Mouse (Mus musculus): ENCODE measurements around the gene Il18r1. TPM values are rescaled to one million over a fixed set of nuclear protein-coding genes. Genes with fewer than 3 reads are reported as not detected.
A peak's percentile ranks its signal among the peaks of the same experiment; 100 is the strongest.

Gene Il18r1
- polyA plus RNA-seq, 1 experiment from 2014 or later: not detected

- Histone ChIP-seq H3K36me3 (no peaks in the 10 kb centered on the region), H3K4me1 (replicated peaks) (no peaks in the 10 kb centered on the region), H3K9ac (no peak overlapping the region), H3K27me3 (no peaks in the 10 kb centered on the region), H3K4me2 (no peak overlapping the region), H3K27ac (no peak overlapping the region), H3K4me3 (no peak overlapping the region), H3K9me3 (no peaks in the 10 kb centered on the region)
- ATAC-seq (ENCODE audit: low FRiP score): no peak
- 88% methylated on average over 11 of the region's 11 CpGs for WGBS
Observed at GRCm38 (mm10) chr1:40501546-40502398, 36.4 kb downstream of the Il18r1 start.

DNA sequence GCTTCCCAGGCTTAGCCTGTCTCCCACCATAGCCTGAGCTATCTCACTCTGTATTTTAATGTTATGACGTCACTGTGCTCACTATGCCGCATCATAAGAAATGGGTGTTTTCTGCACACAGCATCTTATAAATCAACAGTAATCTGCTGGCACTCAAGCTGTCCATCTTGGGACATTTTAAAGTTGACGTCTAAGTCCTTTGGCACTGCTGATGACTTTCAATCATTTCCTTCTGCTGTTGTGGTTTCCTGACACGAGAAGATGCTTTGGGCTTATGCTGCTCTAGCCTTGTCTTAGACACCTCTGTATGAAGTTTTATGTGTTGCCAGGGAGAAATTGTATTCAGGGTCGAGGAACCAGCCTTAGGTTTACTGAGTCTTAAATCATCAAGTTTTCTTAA, 39.2 kb downstream of the Il18r1 start:
- Histone ChIP-seq H3K9ac (no peak overlapping the region), H3K4me3 (no peak overlapping the region), H3K27me3 (no peaks in the 10 kb centered on the region), H3K9me3 (no peaks in the 10 kb centered on the region), H3K27ac (no peak overlapping the region), H3K36me3 (no peaks in the 10 kb centered on the region), H3K4me2 (no peak overlapping the region), H3K4me1 (replicated peaks) (no peaks in the 10 kb centered on the region)
- WGBS: 90% methylated on average over 5 of the region's 5 CpGs
- no peak for ATAC-seq (ENCODE audit: low FRiP score)

GRCm38 (mm10) chr1:40514851-40515585, 49.7 kb downstream of the Il18r1 start, which contains the start of gene Il18rap:
TSS of gene Il18rap (plus strand) at chr1:40515362.
- ATAC-seq (ENCODE audit: low FRiP score): peak; percentile 61; the same call in 1 of the 2 replicates
- no peak within 1 kb of the TSS for H3K27ac ChIP-seq
- H3K4me3 ChIP-seq: no peak within 1 kb of the TSS
- H3K36me3 ChIP-seq: no peaks in the 10 kb centered on the region
- H3K9ac ChIP-seq: no peak within 1 kb of the TSS
- no peak within 1 kb of the TSS for H3K4me2 ChIP-seq
- WGBS: 49% methylated on average over 9 of the region's 9 CpGs
- H3K27me3 ChIP-seq: no peaks in the 10 kb centered on the region
- peaks cover 8% of the 10 kb centered on the region; the same call in 1 of the 2 replicates for H3K4me1 ChIP-seq (replicated peaks)
- no peaks in the 10 kb centered on the region for H3K9me3 ChIP-seq

DNA sequence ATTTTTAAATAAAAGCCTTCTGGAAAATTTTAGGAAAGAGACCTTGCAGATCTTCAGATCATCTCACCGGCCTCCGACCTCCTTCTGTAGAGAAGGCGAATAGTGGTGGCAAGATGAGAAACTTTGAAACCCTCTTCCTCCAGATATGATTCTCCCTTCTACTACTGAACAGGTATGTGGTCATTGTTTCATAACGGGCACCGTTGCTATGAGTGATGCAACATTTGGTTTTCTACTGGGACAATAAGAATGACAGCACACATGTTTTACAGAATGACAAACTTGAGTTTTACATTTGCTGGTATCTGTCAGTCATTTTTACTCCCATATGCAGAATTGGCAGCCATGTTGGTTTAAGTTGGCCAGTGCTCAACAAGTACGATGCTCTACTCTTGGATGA, 51.0 kb downstream of the Il18r1 start:
- Histone ChIP-seq H3K4me2 (no peak overlapping the region), H3K27me3 (no peaks in the 10 kb centered on the region), H3K9ac (no peak overlapping the region), H3K9me3 (no peaks in the 10 kb centered on the region), H3K36me3 (no peaks in the 10 kb centered on the region), H3K27ac (no peak overlapping the region), H3K4me1 (replicated peaks) (peaks cover 8% of the 10 kb centered on the region; the same call in 1 of the 2 replicates), H3K4me3 (no peak overlapping the region)
- ATAC-seq (ENCODE audit: low FRiP score): no peak
- WGBS: 93% methylated on average over 6 of the region's 6 CpGs

DNA sequence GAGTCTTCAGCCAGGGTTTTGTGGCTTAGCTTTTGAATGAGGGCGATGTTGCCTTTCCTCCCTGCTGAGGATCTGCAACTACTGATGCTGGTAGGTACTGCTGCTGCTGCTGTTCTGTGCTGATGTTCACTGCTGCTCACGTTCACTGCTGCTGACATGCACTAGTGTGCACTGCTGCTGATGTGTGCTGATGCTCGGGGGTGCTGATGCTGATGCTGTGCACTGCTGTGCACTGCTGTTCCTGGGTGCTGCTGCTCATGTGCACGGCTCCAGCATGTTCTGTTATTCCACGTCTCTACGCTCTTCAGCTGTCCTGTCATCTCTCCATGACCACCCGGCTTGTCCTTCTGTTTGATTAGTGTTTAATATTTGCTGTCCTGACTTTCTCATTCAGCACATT, 57.6 kb downstream of the Il18r1 start:
- ATAC-seq (ENCODE audit: low FRiP score): no peak
- no peak overlapping the region for H3K4me3 ChIP-seq
- no peaks in the 10 kb centered on the region for H3K4me1 ChIP-seq (replicated peaks)
- H3K9me3 ChIP-seq: no peaks in the 10 kb centered on the region
- 91% methylated on average over 7 of the region's 7 CpGs for WGBS
- no peak overlapping the region for H3K9ac ChIP-seq
- H3K4me2 ChIP-seq: no peak overlapping the region
- H3K36me3 ChIP-seq: no peaks in the 10 kb centered on the region
- H3K27ac ChIP-seq: no peak overlapping the region
- H3K27me3 ChIP-seq: no peaks in the 10 kb centered on the region

GRCm38 (mm10) chr1:40523971-40524722, 58.8 kb downstream of the Il18r1 start:
- no peak for ATAC-seq (ENCODE audit: low FRiP score)
- H3K36me3 ChIP-seq: no peaks in the 10 kb centered on the region
- WGBS: 91% methylated on average over 5 of the region's 5 CpGs
- H3K4me2 ChIP-seq: no peak overlapping the region
- H3K4me3 ChIP-seq: no peak overlapping the region
- H3K4me1 ChIP-seq (replicated peaks): no peaks in the 10 kb centered on the region
- H3K27me3 ChIP-seq: no peaks in the 10 kb centered on the region
- no peaks in the 10 kb centered on the region for H3K9me3 ChIP-seq
- H3K9ac ChIP-seq: no peak overlapping the region
- no peak overlapping the region for H3K27ac ChIP-seq

- Histone ChIP-seq H3K27me3 (no peaks in the 10 kb centered on the region), H3K27ac (no peak overlapping the region), H3K36me3 (no peaks in the 10 kb centered on the region), H3K4me1 (replicated peaks) (no peaks in the 10 kb centered on the region), H3K4me2 (no peak overlapping the region), H3K9me3 (no peaks in the 10 kb centered on the region), H3K9ac (no peak overlapping the region), H3K4me3 (no peak overlapping the region)
- 89% methylated on average over 5 of the region's 5 CpGs for WGBS
- no peak for ATAC-seq (ENCODE audit: low FRiP score)
Observed at GRCm38 (mm10) chr1:40529287-40529686, 63.9 kb downstream of the Il18r1 start.

- H3K4me2 ChIP-seq: no peak overlapping the region
- no peaks in the 10 kb centered on the region for H3K4me1 ChIP-seq (replicated peaks)
- 81% methylated on average over 5 of the region's 5 CpGs for WGBS
- ATAC-seq (ENCODE audit: low FRiP score): no peak
- no peak overlapping the region for H3K27ac ChIP-seq
- H3K9ac ChIP-seq: no peak overlapping the region
- H3K27me3 ChIP-seq: no peaks in the 10 kb centered on the region
- H3K36me3 ChIP-seq: no peaks in the 10 kb centered on the region
- no peak overlapping the region for H3K4me3 ChIP-seq
- no peaks in the 10 kb centered on the region for H3K9me3 ChIP-seq
Observed at GRCm38 (mm10) chr1:40537577-40537976, 72.2 kb downstream of the Il18r1 start.

GRCm38 (mm10) chr1:40544650-40545049, 79.3 kb downstream of the Il18r1 start:
- Histone ChIP-seq H3K9me3 (no peaks in the 10 kb centered on the region), H3K36me3 (no peaks in the 10 kb centered on the region), H3K4me2 (no peak overlapping the region), H3K4me1 (replicated peaks) (peaks cover 14% of the 10 kb centered on the region), H3K9ac (no peak overlapping the region), H3K27me3 (no peaks in the 10 kb centered on the region), H3K4me3 (no peak overlapping the region), H3K27ac (no peak overlapping the region)
- 0% methylated on average over 2 of the region's 2 CpGs for WGBS
- ATAC-seq (ENCODE audit: low FRiP score): no peak

DNA sequence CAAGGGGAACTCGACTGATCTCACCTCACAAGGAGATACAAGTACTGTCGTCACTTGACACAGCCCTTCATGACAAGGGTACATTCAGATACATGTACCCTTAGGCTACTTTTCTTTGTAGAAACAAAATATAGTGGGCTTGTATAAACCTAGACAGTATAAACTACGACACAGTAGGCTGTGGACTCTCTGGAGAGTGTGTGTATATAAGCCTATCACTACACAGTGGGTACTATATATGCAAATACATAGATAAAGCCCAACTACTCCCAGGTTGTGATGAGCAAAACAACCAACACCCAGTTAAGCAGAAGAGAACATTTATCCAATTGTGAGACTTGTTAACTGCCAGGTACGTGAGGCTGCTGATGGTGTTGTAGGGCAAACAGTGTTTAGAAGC, 81.3 kb downstream of the Il18r1 start:
- H3K4me2 ChIP-seq: no peak overlapping the region
- 0 out of 2 replicates have a peak, but pooled peaks have one; percentile 34 for ATAC-seq (ENCODE audit: low FRiP score)

DNA sequence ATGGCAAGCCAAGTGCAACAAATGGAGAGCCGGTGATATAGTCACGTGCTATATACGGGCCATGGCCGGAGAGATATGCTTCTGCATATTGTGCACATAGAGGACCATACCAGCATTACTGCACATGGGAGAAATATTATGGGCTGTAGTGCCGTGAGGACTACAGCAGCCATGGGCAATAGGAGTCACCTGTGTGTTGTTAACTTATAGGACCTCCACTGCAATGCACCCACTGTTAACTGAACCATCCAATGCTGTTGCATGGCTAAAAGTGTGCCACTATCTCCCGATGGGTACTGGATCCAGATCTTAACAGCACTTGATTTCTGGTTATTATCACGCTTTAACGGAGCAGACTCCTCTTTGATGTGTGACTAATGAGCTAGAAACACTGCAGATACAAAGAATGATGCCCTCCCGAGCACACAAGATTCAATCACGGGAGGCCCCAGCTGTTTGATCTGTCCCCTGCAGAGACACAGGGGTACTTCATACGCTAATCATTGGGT, 81.8 kb downstream of the Il18r1 start:
- peak; percentile 78 for ATAC-seq (ENCODE audit: low FRiP score)
- WGBS: 44% methylated on average over 11 of the region's 11 CpGs
- Histone ChIP-seq H3K36me3 (no peaks in the 10 kb centered on the region), H3K9me3 (no peaks in the 10 kb centered on the region), H3K27me3 (no peaks in the 10 kb centered on the region), H3K27ac (no peak overlapping the region), H3K4me1 (replicated peaks) (peaks cover 14% of the 10 kb centered on the region), H3K4me3 (no peak overlapping the region), H3K9ac (no peak overlapping the region), H3K4me2 (peak overlapping the region; percentile 13; the same call in 1 of the 2 replicates)

More for the DNA sequence above, 81.3 kb downstream of the Il18r1 start:
- no peak overlapping the region for H3K27ac ChIP-seq
- 81% methylated on average over 4 of the region's 4 CpGs for WGBS
- H3K4me1 ChIP-seq (replicated peaks): peaks cover 14% of the 10 kb centered on the region
- H3K9ac ChIP-seq: no peak overlapping the region
- no peak overlapping the region for H3K4me3 ChIP-seq
- no peaks in the 10 kb centered on the region for H3K9me3 ChIP-seq
- no peaks in the 10 kb centered on the region for H3K27me3 ChIP-seq
- H3K36me3 ChIP-seq: no peaks in the 10 kb centered on the region

DNA sequence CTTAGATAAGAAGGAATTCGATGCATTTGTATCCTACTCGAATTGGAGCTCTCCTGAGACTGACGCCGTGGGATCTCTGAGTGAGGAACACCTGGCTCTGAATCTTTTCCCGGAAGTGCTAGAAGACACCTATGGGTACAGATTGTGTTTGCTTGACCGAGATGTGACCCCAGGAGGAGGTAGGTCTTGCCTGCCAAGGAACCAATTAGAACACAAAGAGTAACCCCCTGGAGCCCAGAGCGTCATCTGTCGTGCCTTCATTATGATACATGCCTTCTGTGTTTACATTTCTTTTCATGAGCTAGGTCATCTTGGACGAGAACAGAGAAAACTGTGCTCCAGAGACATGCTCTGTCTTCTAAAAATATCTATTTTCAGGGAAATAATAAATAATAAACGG, 82.4 kb downstream of the Il18r1 start:
- no peaks in the 10 kb centered on the region for H3K36me3 ChIP-seq
- H3K9me3 ChIP-seq: no peaks in the 10 kb centered on the region
- H3K27ac ChIP-seq: peak overlapping the region; percentile 58; the same call in 1 of the 2 replicates
- H3K4me3 ChIP-seq: no peak overlapping the region
- peak overlapping the region; percentile 13; the same call in 1 of the 2 replicates for H3K4me2 ChIP-seq
- no peaks in the 10 kb centered on the region for H3K27me3 ChIP-seq
- H3K4me1 ChIP-seq (replicated peaks): peaks cover 14% of the 10 kb centered on the region
- ATAC-seq (ENCODE audit: low FRiP score): peak; percentile 55
- WGBS: 40% methylated on average over 10 of the region's 10 CpGs
- H3K9ac ChIP-seq: no peak overlapping the region
